Mouse (Mus musculus) midbrain, embryonic 14.5 days (tissue): Measurements from ENCODE around the gene 1700016K19Rik. TPM values are rescaled to one million over a fixed set of nuclear protein-coding genes. Genes with fewer than 3 reads are reported as not detected.

Experiments used
- ATAC-seq: fragments of 200-750 bp; cut with Nextera tagmentation; 2 replicates; pipeline ENCODE4 v1.8.0; 2017; ENCODE audit warnings: moderate number of reproducible peaks, moderate library complexity; ENCODE audit not compliant: low FRiP score, low TSS enrichment
- DNase-seq: peaks from one replicate; pipeline ENCODE4 v3.0.0-alpha.2; 2015
- H3K27ac ChIP-seq: fragments of 300-500 bp; sonication (generic); replicated peaks from 2 replicates; pipeline ENCODE4 v1.5.1; 2014; ENCODE audit warnings: mild to moderate bottlenecking, low read depth, low read length, moderate library complexity
- H3K27me3 ChIP-seq: fragments of 300-500 bp; sonication (generic); 2 replicates; pipeline ENCODE4 v1.6.1; 2014; ENCODE audit warnings: low read length, control low read depth, mixed read lengths; ENCODE audit not compliant: control insufficient read depth, insufficient read depth
- H3K36me3 ChIP-seq: fragments of 300-500 bp; sonication (generic); 2 replicates; pipeline ENCODE4 v1.6.1; 2014; ENCODE audit warnings: low read length, control low read depth; ENCODE audit not compliant: control insufficient read depth, insufficient read depth
- H3K4me1 ChIP-seq: fragments of 300-500 bp; sonication (generic); 2 replicates; pipeline ENCODE4 v1.6.1; 2014; ENCODE audit warnings: mild to moderate bottlenecking, antibody characterized with exemption, low read length, control low read depth; ENCODE audit not compliant: control insufficient read depth, insufficient read depth
- H3K4me2 ChIP-seq: fragments of 300-500 bp; sonication (generic); 2 replicates; pipeline ENCODE4 v1.6.1; 2014; ENCODE audit warnings: mild to moderate bottlenecking, low read length, moderate library complexity
- H3K4me3 ChIP-seq: fragments of 300-500 bp; sonication (generic); replicated peaks from 2 replicates; pipeline ENCODE4 v1.5.1; 2014; ENCODE audit warnings: low read depth, low read length
- H3K9ac ChIP-seq: fragments of 300-500 bp; sonication (generic); replicated peaks from 2 replicates; pipeline ENCODE4 v1.6.1; 2014; ENCODE audit warnings: mild to moderate bottlenecking, low read length, moderate library complexity
- H3K9me3 ChIP-seq: fragments of 300-500 bp; sonication (generic); 2 replicates; pipeline ENCODE4 v1.6.1; 2016; ENCODE audit warnings: low read length, control low read depth, mixed read lengths; ENCODE audit not compliant: control insufficient read depth
- WGBS: fragments of 180-500 bp; shearing (Covaris S2); extraction: QIAGEN DNeasy Blood & Tissue Kit; methylation state at CpG from one replicate; pipeline ENCODE4 v1.1.7; 2014; 5-methylcytosine and 5-hydroxymethylcytosine counted together
- polyA plus RNA-seq: library from polyadenylated mRNA; unstranded; fragments of >200 nt; fragmentation: Nextera tagmentation; extraction: Ambion mirVana; gene quantifications from 2 replicates; pipeline ENCODE4 v1.2.1, GENCODE M21; 2014

The 1700016K19Rik gene
- polyA plus RNA-seq, 1 experiment from 2014 or later: 2.1 TPM

DNA sequence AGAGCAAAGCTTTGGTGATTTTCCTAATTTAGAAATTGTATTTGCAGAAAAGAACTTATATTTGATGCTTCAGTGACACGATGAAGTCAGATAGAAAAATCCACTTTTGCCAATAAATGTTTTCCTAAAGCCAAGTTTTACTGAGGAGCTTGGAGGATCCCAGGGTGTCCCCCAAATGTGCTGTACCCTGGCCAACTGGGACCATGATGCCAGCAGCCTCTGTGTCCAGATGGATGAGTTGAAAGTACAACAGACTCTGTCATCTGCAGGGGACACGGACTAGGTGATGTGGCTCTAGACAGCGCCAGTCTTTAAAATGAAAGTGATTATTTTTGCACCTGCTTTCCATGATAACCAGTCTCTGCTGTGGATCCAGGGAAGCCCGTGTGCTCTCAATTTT is 20.2 kb downstream of the 1700016K19Rik start:
- Histone ChIP-seq H3K27me3 (no peaks in the 10 kb centered on the region), H3K4me1 (no peaks in the 10 kb centered on the region), H3K4me2 (no peak overlapping the region), H3K9me3 (no peaks in the 10 kb centered on the region), H3K4me3 (no peak overlapping the region), H3K36me3 (no peaks in the 10 kb centered on the region), H3K27ac (no peak overlapping the region), H3K9ac (no peak overlapping the region)
- DNase-seq: no peak
- ATAC-seq: no peak
- WGBS: 89% methylated on average over 4 of the region's 4 CpGs

- WGBS: 85% methylated on average over 9 of the region's 9 CpGs
These were observed 21.2 kb downstream of the 1700016K19Rik start for GRCm38 (mm10) chr11:76020916-76021315.

DNA sequence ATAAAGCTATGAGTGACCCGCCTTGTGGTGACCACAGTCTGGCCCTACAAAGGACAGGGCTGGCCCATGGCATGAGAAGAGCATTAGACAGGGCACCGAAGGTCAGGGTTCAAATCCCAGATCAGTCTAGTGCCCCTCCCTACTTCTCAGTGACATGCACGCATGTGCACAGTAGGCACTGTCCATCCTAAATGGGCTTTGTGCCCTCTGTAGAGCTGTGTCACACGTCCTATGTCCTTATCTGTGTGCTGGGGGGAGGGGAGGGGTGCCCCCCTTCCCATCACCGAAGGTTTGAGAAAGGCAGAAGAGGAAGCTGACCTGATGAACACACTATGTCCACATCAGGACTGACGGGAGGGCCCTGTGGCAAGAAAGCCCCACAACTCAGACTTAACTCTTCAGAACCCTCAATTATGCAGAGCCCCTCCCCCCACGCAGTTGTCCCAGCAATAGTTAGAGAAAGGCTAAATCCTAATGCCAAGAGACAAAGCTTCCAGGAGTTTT is 25.4 kb downstream of the 1700016K19Rik start:
- no peaks in the 10 kb centered on the region for H3K9me3 ChIP-seq
- no peak overlapping the region for H3K4me2 ChIP-seq
- no peak for DNase-seq
- H3K27me3 ChIP-seq: no peaks in the 10 kb centered on the region; the same call in none of the 2 replicates
- H3K9ac ChIP-seq: no peak overlapping the region
- H3K36me3 ChIP-seq: no peaks in the 10 kb centered on the region
- H3K27ac ChIP-seq: no peak overlapping the region
- 61% methylated on average over 7 of the region's 7 CpGs for WGBS
- no peak overlapping the region for H3K4me3 ChIP-seq
- peaks cover 11% of the 10 kb centered on the region for H3K4me1 ChIP-seq
- no peak for ATAC-seq

More at GRCm38 (mm10) chr11:76020916-76021315, 21.2 kb downstream of the 1700016K19Rik start:
- ATAC-seq: no peak
- Histone ChIP-seq H3K4me2 (no peak overlapping the region), H3K4me3 (no peak overlapping the region), H3K9ac (no peak overlapping the region), H3K27me3 (no peaks in the 10 kb centered on the region), H3K9me3 (no peaks in the 10 kb centered on the region), H3K4me1 (no peaks in the 10 kb centered on the region), H3K27ac (no peak overlapping the region), H3K36me3 (no peaks in the 10 kb centered on the region)
- no peak for DNase-seq

- Histone ChIP-seq H3K9ac (no peak overlapping the region), H3K4me2 (peak overlapping the region; percentile 92), H3K4me3 (peak overlapping the region; percentile 57), H3K9me3 (no peaks in the 10 kb centered on the region), H3K4me1 (peaks cover 11% of the 10 kb centered on the region), H3K27ac (no peak overlapping the region), H3K36me3 (no peaks in the 10 kb centered on the region), H3K27me3 (no peaks in the 10 kb centered on the region; the same call in none of the 2 replicates)
- 3% methylated on average over 14 of the region's 14 CpGs for WGBS
- ATAC-seq (no peak), DNase-seq (peak; percentile 31)
These were observed 26.9 kb downstream of the 1700016K19Rik start for GRCm38 (mm10) chr11:76026527-76027138.

- peak; percentile 77 for ATAC-seq
- no peak within 1 kb of the TSS for H3K27ac ChIP-seq
- no peaks in the 10 kb centered on the region for H3K9me3 ChIP-seq
- no peaks in the 10 kb centered on the region; the same call in none of the 2 replicates for H3K27me3 ChIP-seq
- H3K4me2 ChIP-seq: peak within 1 kb of the TSS; percentile 92
- peak; percentile 86 for DNase-seq
- H3K4me3 ChIP-seq: peak within 1 kb of the TSS; percentile 57
- H3K9ac ChIP-seq: peak within 1 kb of the TSS; percentile 60
- WGBS: under 1% methylated on average over 98 of the region's 112 CpGs
- H3K36me3 ChIP-seq: no peaks in the 10 kb centered on the region
- peaks cover 11% of the 10 kb centered on the region for H3K4me1 ChIP-seq
These were observed 27.7 kb downstream of the 1700016K19Rik start, which contains the start of gene Rflnb for GRCm38 (mm10) chr11:76027139-76028071. TSS of gene Rflnb (minus strand) at chr11:76027782.

DNA sequence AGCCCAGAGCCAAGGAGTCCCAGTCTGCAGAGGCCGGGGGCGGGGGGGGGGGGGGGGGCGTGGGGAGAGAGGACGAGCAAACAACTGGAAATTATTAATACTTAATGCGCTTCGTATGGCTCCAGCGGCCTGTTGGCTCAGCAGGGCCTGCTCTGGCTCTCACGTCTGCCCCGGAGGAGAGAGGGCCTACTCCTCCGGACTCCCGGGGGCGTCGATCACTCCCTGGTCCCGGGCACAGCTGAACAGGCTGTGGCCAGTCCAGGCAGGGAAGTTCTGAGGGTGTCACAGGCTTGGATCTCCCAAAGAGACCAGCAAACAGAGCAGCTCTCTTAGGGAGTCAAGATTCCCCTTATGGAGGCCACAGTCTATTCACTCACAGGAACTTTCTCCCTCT is 28.4 kb downstream of the 1700016K19Rik start:
- no peaks in the 10 kb centered on the region; the same call in none of the 2 replicates for H3K27me3 ChIP-seq
- peaks cover 11% of the 10 kb centered on the region for H3K4me1 ChIP-seq
- peak; percentile 45 for DNase-seq
- no peaks in the 10 kb centered on the region for H3K36me3 ChIP-seq
- 0 out of 2 replicates have a peak, but pooled peaks have one; percentile 2 for ATAC-seq
- peak overlapping the region; percentile 60 for H3K9ac ChIP-seq
- H3K27ac ChIP-seq: no peak overlapping the region
- no peaks in the 10 kb centered on the region for H3K9me3 ChIP-seq
- peak overlapping the region; percentile 92 for H3K4me2 ChIP-seq
- H3K4me3 ChIP-seq: peak overlapping the region; percentile 57
- WGBS: 0% methylated on average over 14 of the region's 14 CpGs

GRCm38 (mm10) chr11:76033359-76033758 is 33.6 kb downstream of the 1700016K19Rik start:
- ATAC-seq (no peak), DNase-seq (no peak)
- Histone ChIP-seq H3K36me3 (no peaks in the 10 kb centered on the region), H3K9me3 (no peaks in the 10 kb centered on the region), H3K27me3 (no peaks in the 10 kb centered on the region), H3K27ac (no peak overlapping the region), H3K4me2 (no peak overlapping the region), H3K4me3 (no peak overlapping the region), H3K9ac (no peak overlapping the region), H3K4me1 (no peaks in the 10 kb centered on the region)
- 73% methylated on average over 6 of the region's 6 CpGs for WGBS

DNA sequence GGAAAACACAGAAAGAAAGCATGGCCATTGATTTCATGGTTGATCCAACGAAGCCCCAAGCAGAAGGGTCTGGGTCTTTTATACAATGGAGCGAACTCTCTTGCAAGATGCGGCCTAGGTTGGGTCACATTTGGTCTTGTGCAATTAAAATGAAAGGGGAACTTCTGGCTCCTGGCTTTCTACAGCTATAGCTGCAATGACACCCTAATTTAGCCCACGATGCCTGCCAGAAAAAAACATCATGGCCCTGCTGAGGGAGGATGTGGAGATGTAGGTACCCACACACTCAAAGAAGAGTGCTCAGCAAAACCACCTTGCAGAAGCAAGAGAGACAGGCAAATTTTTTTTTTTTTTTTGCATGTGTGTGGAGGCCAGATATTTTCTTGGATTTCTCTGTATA is 34.1 kb downstream of the 1700016K19Rik start:
- ATAC-seq: no peak
- DNase-seq: no peak
- H3K27me3 ChIP-seq: no peaks in the 10 kb centered on the region
- no peak overlapping the region for H3K9ac ChIP-seq
- no peak overlapping the region for H3K27ac ChIP-seq
- WGBS: 51% methylated on average over 4 of the region's 4 CpGs
- no peak overlapping the region for H3K4me3 ChIP-seq
- H3K4me2 ChIP-seq: no peak overlapping the region
- H3K9me3 ChIP-seq: no peaks in the 10 kb centered on the region
- H3K4me1 ChIP-seq: no peaks in the 10 kb centered on the region
- H3K36me3 ChIP-seq: no peaks in the 10 kb centered on the region
